9 mouse cellular contexts compared by ENCODE assay signal in the genomic region with DNA sequence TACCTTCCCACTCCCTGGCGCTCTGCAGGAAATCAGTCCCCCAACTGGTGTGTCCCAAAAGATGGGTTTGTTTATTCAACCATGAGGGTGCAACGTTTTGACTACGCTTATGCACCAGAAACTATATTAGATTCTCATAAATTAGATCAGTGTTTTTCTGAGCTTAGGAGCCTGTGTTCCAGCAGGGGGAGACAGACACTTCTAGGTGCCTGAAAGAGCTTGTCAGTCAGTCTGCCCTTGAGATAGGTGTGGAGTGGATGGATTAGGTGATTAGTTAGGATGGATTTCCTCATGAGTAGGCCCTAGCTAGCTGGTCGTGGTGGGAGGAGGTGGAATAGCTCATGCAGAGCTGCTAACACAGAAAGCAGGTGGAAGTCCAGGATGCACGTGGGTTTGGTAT. TPM values are rescaled to one million over a fixed set of nuclear protein-coding genes. Genes with fewer than 3 reads are reported as not detected.
DNase-seq lines count a peak whose midpoint lies in the region; ATAC-seq and TF ChIP-seq lines count a peak whose summit lies in the region.
"Had no signal": no experiment of that assay in that cellular context is flagged by ENCODE, and none has a peak within 500 bp of the region (broad histone marks: within the 10 kb centered on the region; RNA-seq: fewer than 3 reads in every experiment).

No protein-coding gene starts in this region.

- no peak for TF ChIP-seq POLR2A in bone marrow, adult 2 months (IDR thresholded peaks at IDR 0.05; ENCODE audit: borderline replicate concordance, control insufficient read depth, low read depth, low read length)

- H3K36me3 ChIP-seq in heart, postnatal 0 days (replicated peaks; ENCODE audit: control insufficient read depth, insufficient read depth, low read length), result no peaks in the 10 kb centered on the region
- H3K36me3 ChIP-seq in heart, embryonic 11.5 days (ENCODE audit: control insufficient read depth, insufficient read depth, low read length), result no peaks in the 10 kb centered on the region
- H3K36me3 ChIP-seq: limb, embryonic 12.5 days had no signal

- no peak overlapping the region for H3K9ac ChIP-seq in heart, postnatal 0 days (replicated peaks; ENCODE audit: low read depth, low read length)
- no peak overlapping the region for H3K9ac ChIP-seq in heart, embryonic 11.5 days (ENCODE audit: low read depth, low read length)
- H3K9ac ChIP-seq: limb, embryonic 12.5 days had no signal

- TF ChIP-seq CTCF in heart, postnatal 0 days (IDR thresholded peaks at IDR 0.05; ENCODE audit: low read depth), result peak; percentile 70
- TF ChIP-seq CTCF in bone marrow, adult 2 months (IDR thresholded peaks at IDR 0.05; ENCODE audit: control insufficient read depth, insufficient read depth, low read length), result peak; percentile 51

- 35% methylated on average over 5 of the region's 5 CpGs for WGBS in heart, postnatal 0 days
- 38% methylated on average over 5 of the region's 5 CpGs for WGBS in heart, embryonic 11.5 days (ENCODE audit: insufficient replicate concordance)
- WGBS in bone marrow, adult 2 months, result 31% methylated on average over 5 of the region's 5 CpGs

- no peak for TF ChIP-seq EP300 in heart, postnatal 0 days (IDR thresholded peaks at IDR 0.05; ENCODE audit: low read depth)

- H3K4me3 ChIP-seq in heart, postnatal 0 days (ENCODE audit: low read depth, low read length), result no peak overlapping the region
- H3K4me3 ChIP-seq in heart, embryonic 11.5 days (ENCODE audit: low read depth, low read length), result no peak overlapping the region
- no peak overlapping the region for H3K4me3 ChIP-seq in bone marrow, adult 2 months (replicated peaks; ENCODE audit: control insufficient read depth, low read depth, low read length)
- H3K4me3 ChIP-seq: limb, embryonic 12.5 days had no signal

- H3K4me2 ChIP-seq in heart, postnatal 0 days (ENCODE audit: low read depth, low read length), result no peak overlapping the region
- H3K4me2 ChIP-seq in heart, embryonic 11.5 days, result no peak overlapping the region
- H3K4me2 ChIP-seq: limb, embryonic 12.5 days had no signal

- no peaks in the 10 kb centered on the region for H3K9me3 ChIP-seq in heart, postnatal 0 days (replicated peaks; ENCODE audit: control insufficient read depth, low read length)
- no peaks in the 10 kb centered on the region for H3K9me3 ChIP-seq in heart, embryonic 11.5 days (replicated peaks; ENCODE audit: control insufficient read depth, low read length)
- H3K9me3 ChIP-seq: limb, embryonic 12.5 days had no signal

- intact Hi-C loops in left cerebral cortex, postnatal 14 days (cut with DNase I), result loop anchor here (2.0 kb wide), 1 partner anchor 62 kb away; no protein-coding TSS in a partner anchor
- intact Hi-C loops in gastrocnemius, postnatal 36 days (cut with DNase I), result loop anchor here (5.0 kb wide), 1 partner anchor 61 kb away; no protein-coding TSS in a partner anchor

- no peaks in the 10 kb centered on the region for H3K27me3 ChIP-seq in heart, postnatal 0 days (ENCODE audit: control insufficient read depth, insufficient read depth, low read length)
- no peaks in the 10 kb centered on the region for H3K27me3 ChIP-seq in heart, embryonic 11.5 days (ENCODE audit: control insufficient read depth, insufficient read depth, low read length)

- peak; percentile 18 for DNase-seq in heart, postnatal 0 days (ENCODE audit: low spot score)
- DNase-seq in CD4-positive helper T cell, adult 2 months (ENCODE audit: low read depth, low spot score), result peak; percentile 15
- peak; percentile 53 to 55 for DNase-seq in left cerebral cortex, postnatal 14 days (ENCODE audit: low spot score in 2 of 2)
- peak; percentile 20 for DNase-seq in right cerebral cortex, postnatal 14 days
- DNase-seq in gastrocnemius, postnatal 36 days, result no peak

- H3K4me1 ChIP-seq in heart, postnatal 0 days (ENCODE audit: control insufficient read depth, insufficient read depth), result no peaks in the 10 kb centered on the region
- no peaks in the 10 kb centered on the region for H3K4me1 ChIP-seq in heart, embryonic 11.5 days (ENCODE audit: control insufficient read depth, insufficient read depth, low read length)
- no peaks in the 10 kb centered on the region for H3K4me1 ChIP-seq in bone marrow, adult 2 months (ENCODE audit: control insufficient read depth, insufficient read depth, low read length)
- H3K4me1 ChIP-seq: limb, embryonic 12.5 days had no signal

- no peak overlapping the region for H3K27ac ChIP-seq in heart, postnatal 0 days (ENCODE audit: low read depth)
- no peak overlapping the region for H3K27ac ChIP-seq in heart, embryonic 11.5 days (ENCODE audit: low read depth, low read length)
- no peak overlapping the region for H3K27ac ChIP-seq in bone marrow, adult 2 months (ENCODE audit: control insufficient read depth, insufficient read depth, low read depth, low read length, poor library complexity)
- H3K27ac ChIP-seq: limb, embryonic 12.5 days had no signal

- no peak for ATAC-seq in heart, postnatal 0 days (ENCODE audit: insufficient read depth, low read depth)
- no peak for ATAC-seq in heart, embryonic 11.5 days (replicated peaks; ENCODE audit: insufficient number of reproducible peaks, low FRiP score, low TSS enrichment)
- peak; percentile 64; the same call in 1 of the 2 replicates for ATAC-seq in frontal cortex, adult (ENCODE audit: low TSS enrichment)

RNA-seq across cellular contexts. Expression of a gene that starts 4.2 kb away (rescaled TPM):
- total RNA-seq in heart, postnatal 0 days (2014; rRNA removed; ENCODE audit: low replicate concordance), result 0.27 TPM in 1 of 2 replicates, not detected in the other
- polyA plus RNA-seq in heart, postnatal 0 days (2015; fragmentation: Nextera tagmentation; extraction: Ambion mirVana), result 0.26 and 0.56 TPM in 2 replicates
- polyA plus RNA-seq in heart, embryonic 11.5 days (2014; fragmentation: Nextera tagmentation; extraction: Ambion mirVana), result 19.5 and 30.3 TPM in 2 replicates
- polyA plus RNA-seq in bone marrow, adult 2 months (2011; ENCODE audit: insufficient read depth, insufficient read length, low replicate concordance, missing spikeins), result 136 and 167 TPM in 2 replicates
- under 1 TPM in 1 of 2 experiments, not detected in 1; 0.13 TPM for total RNA-seq in left cerebral cortex, postnatal 14 days (2021)
- not detected for total RNA-seq in gastrocnemius, postnatal 36 days (2021)

RNA-seq across cellular contexts. Expression of a gene that starts 32.9 kb away (rescaled TPM):
- total RNA-seq in heart, postnatal 0 days (2014; rRNA removed; ENCODE audit: low replicate concordance), result 25.5 and 34.0 TPM in 2 replicates
- 42.4 TPM in 2 replicates for polyA plus RNA-seq in heart, postnatal 0 days (2015; fragmentation: Nextera tagmentation; extraction: Ambion mirVana)
- polyA plus RNA-seq in heart, embryonic 11.5 days (2014; fragmentation: Nextera tagmentation; extraction: Ambion mirVana), result 36.0 and 37.6 TPM in 2 replicates
- polyA plus RNA-seq in bone marrow, adult 2 months (2011; ENCODE audit: insufficient read depth, insufficient read length, low replicate concordance, missing spikeins), result 79.1 and 115 TPM in 2 replicates
- 10 to 100 TPM; 53.7 to 57.9 TPM for total RNA-seq in left cerebral cortex, postnatal 14 days (2021)
- 10 to 100 TPM; 16.5 to 19.3 TPM for total RNA-seq in gastrocnemius, postnatal 36 days (2021)

RNA-seq across cellular contexts. Expression of a gene that starts 44.5 kb away (rescaled TPM):
- not detected in 2 replicates for total RNA-seq in heart, postnatal 0 days (2014; rRNA removed; ENCODE audit: low replicate concordance)
- not detected in 2 replicates for polyA plus RNA-seq in heart, postnatal 0 days (2015; fragmentation: Nextera tagmentation; extraction: Ambion mirVana)
- polyA plus RNA-seq in heart, embryonic 11.5 days (2014; fragmentation: Nextera tagmentation; extraction: Ambion mirVana), result not detected in 2 replicates
- not detected in 2 replicates for polyA plus RNA-seq in bone marrow, adult 2 months (2011; ENCODE audit: insufficient read depth, insufficient read length, low replicate concordance, missing spikeins)
- not detected for total RNA-seq in left cerebral cortex, postnatal 14 days (2021)
- total RNA-seq in gastrocnemius, postnatal 36 days (2021), result not detected
- polyA plus RNA-seq: limb, embryonic 12.5 days had no signal

Comparison
In these comparisons a context has a peak if more than half of its experiments do, and no peak if none do; other contexts are left out.
1. DNase-seq: peak in heart, postnatal 0 days (single experiment), CD4-positive helper T cell, adult 2 months (single experiment), left cerebral cortex, postnatal 14 days (2 of 2) and right cerebral cortex, postnatal 14 days (single experiment); none in gastrocnemius, postnatal 36 days (0 of 2).